Mouse (Mus musculus) Patski (cell line): ENCODE data around the gene Ccdc28b. TPM values are rescaled to one million over a fixed set of nuclear protein-coding genes. Genes with fewer than 3 reads are reported as not detected.

Experiments
- ATAC-seq: fragments of 100-300 bp; one replicate; pipeline ENCODE4 v1.8.0; 2021
- CTCF ChIA-PET: fragments of 350-600 bp; sonication (Branson Sonifier 250); formaldehyde crosslinking; loops from one replicate; lab custom pipeline; 2022; ENCODE audit warnings: inconsistent platforms; lab: Charles Lee
- POLR2A ChIA-PET: fragments of 350-600 bp; sonication (Branson Sonifier 250); formaldehyde crosslinking; loops from one replicate; lab custom pipeline; 2022; ENCODE audit warnings: antibody characterized with exemption, inconsistent platforms; lab: Charles Lee
- DNase-seq: peaks from one replicate; pipeline ENCODE4 v3.0.0-alpha.2; 2011; ENCODE audit warnings: low read depth, low spot score
- H3K27me3 ChIP-seq: fragments of 371-371 bp; one replicate; pipeline ENCODE4 v1.5.1; 2021
- CTCF ChIP-seq: fragments of 100-300 bp; IDR thresholded peaks from one replicate; pipeline ENCODE4 v1.5.1; 2021
- in situ Hi-C: fragments of 300-500 bp; cut with MboI; formaldehyde crosslinking; loops from 3 replicates; pipeline ENCODE4 v1.11.1; 2018; ENCODE audit warnings: low pct_unique_long_range_greater_than_20kb, mixed read lengths
- polyA plus RNA-seq: library from polyadenylated mRNA; unstranded; gene quantifications from one replicate; pipeline ENCODE4 v1.2.3, GENCODE M21; 2021

The Ccdc28b gene
- polyA plus RNA-seq, 1 experiment from 2014 or later = 18.1 TPM

- no peak for TF ChIP-seq CTCF
- in situ Hi-C loops = no loop called here
- ATAC-seq = no peak
- DNase-seq = no peak
- no peaks in the 10 kb centered on the region for H3K27me3 ChIP-seq
- POLR2A ChIA-PET = interaction anchor here (0.6 to 1.4 kb wide), 2 partner anchors 7 to 10 kb away, joined by 3 to 6 read pairs; no protein-coding TSS in a partner anchor
- CTCF ChIA-PET = no interaction called here
These were observed 7.9 kb downstream of the Ccdc28b start for GRCm38 (mm10) chr4:129615801-129616290.

- in situ Hi-C loops = no loop called here
- no peak for DNase-seq
- CTCF ChIA-PET = no interaction called here
- POLR2A ChIA-PET = no interaction called here
- no peaks in the 10 kb centered on the region for H3K27me3 ChIP-seq
- ATAC-seq = no peak
- no peak for TF ChIP-seq CTCF
These were observed 9.7 kb downstream of the Ccdc28b start, which contains the start of gene Dcdc2b for GRCm38 (mm10) chr4:129614093-129614492. TSS of gene Dcdc2b (minus strand) at chr4:129614257.

GRCm38 (mm10) chr4:129610472-129610871 is 13.3 kb downstream of the Ccdc28b start:
- no peaks in the 10 kb centered on the region for H3K27me3 ChIP-seq
- TF ChIP-seq CTCF = no peak
- ATAC-seq (no peak), DNase-seq (no peak)
- CTCF ChIA-PET = no interaction called here
- in situ Hi-C loops = no loop called here
- POLR2A ChIA-PET = interaction anchor here (0.6 to 0.9 kb wide), 2 partner anchors 13 to 57 kb away, joined by 3 to 4 read pairs; no protein-coding TSS in a partner anchor

- POLR2A ChIA-PET = interaction anchor here (0.9 kb wide), 1 partner anchor 13 kb away, joined by 3 read pairs; no protein-coding TSS in a partner anchor
- CTCF ChIA-PET = interaction anchor here (1.8 to 2.6 kb wide), 2 partner anchors 28 to 32 kb away, joined by 5 to 19 read pairs; partner anchors contain the start of gene Fam167b
- DNase-seq (no peak), ATAC-seq (no peak)
- no peaks in the 10 kb centered on the region for H3K27me3 ChIP-seq
- TF ChIP-seq CTCF = no peak
- in situ Hi-C loops = no loop called here
These were observed 13.7 kb downstream of the Ccdc28b start for GRCm38 (mm10) chr4:129610026-129610425.

- ATAC-seq (no peak), DNase-seq (no peak)
- H3K27me3 ChIP-seq = no peaks in the 10 kb centered on the region
- POLR2A ChIA-PET = interaction anchor here (0.7 to 1.0 kb wide), 2 partner anchors 8 to 11 kb away, joined by 3 read pairs; no protein-coding TSS in a partner anchor
- in situ Hi-C loops = no loop called here
- no peak for TF ChIP-seq CTCF
- CTCF ChIA-PET = interaction anchor here (0.9 to 2.6 kb wide), 15 partner anchors 10 to 154 kb away, joined by 3 to 19 read pairs (median 4); partner anchors contain the start of genes Fam167b and Lck
These were observed 14.6 kb downstream of the Ccdc28b start for GRCm38 (mm10) chr4:129609139-129609631.

GRCm38 (mm10) chr4:129608426-129609025 is 15.2 kb downstream of the Ccdc28b start:
- CTCF ChIA-PET = interaction anchor here (0.7 to 2.6 kb wide), 18 partner anchors 8 to 153 kb away, joined by 3 to 19 read pairs (median 4); partner anchors contain the start of genes Fam167b, Hdac1 and Lck
- in situ Hi-C loops = no loop called here

GRCm38 (mm10) chr4:129600233-129601158 is 23.3 kb downstream of the Ccdc28b start, which contains the start of the genes Eif3i and Tmem234:
TSS of gene Eif3i (minus strand) at chr4:129600648.
TSS of gene Tmem234 (plus strand) at chr4:129600668.
- DNase-seq (no peak), ATAC-seq (peak; percentile 67)
- no peaks in the 10 kb centered on the region for H3K27me3 ChIP-seq
- no peak for TF ChIP-seq CTCF
- in situ Hi-C loops = no loop called here
- CTCF ChIA-PET = interaction anchor here (0.9 to 1.3 kb wide), 3 partner anchors 8 to 23 kb away, joined by 3 to 5 read pairs (median 3); no protein-coding TSS in a partner anchor
- POLR2A ChIA-PET = interaction anchor here (1.6 kb wide), 1 partner anchor 16 kb away, joined by 6 read pairs; no protein-coding TSS in a partner anchor

More at GRCm38 (mm10) chr4:129608426-129609025, 15.2 kb downstream of the Ccdc28b start:
- no peak for TF ChIP-seq CTCF
- H3K27me3 ChIP-seq = no peaks in the 10 kb centered on the region
- POLR2A ChIA-PET = interaction anchor here (0.7 to 1.0 kb wide), 2 partner anchors 8 to 12 kb away, joined by 3 read pairs; no protein-coding TSS in a partner anchor
- DNase-seq = no peak
- ATAC-seq = peak; percentile 65

GRCm38 (mm10) chr4:129588865-129589264 is 34.9 kb downstream of the Ccdc28b start:
- CTCF ChIA-PET = no interaction called here
- TF ChIP-seq CTCF = no peak
- ATAC-seq (no peak), DNase-seq (no peak)
- no peaks in the 10 kb centered on the region for H3K27me3 ChIP-seq
- POLR2A ChIA-PET = no interaction called here
- in situ Hi-C loops = loop anchor here (5.0 kb wide), 1 partner anchor 47 kb away; the partner anchor contains the start of gene Hdac1

GRCm38 (mm10) chr4:129586943-129587342 is 36.8 kb downstream of the Ccdc28b start:
- no peaks in the 10 kb centered on the region for H3K27me3 ChIP-seq
- ChIA-PET POLR2A (interaction anchor here (0.7 kb wide), 1 partner anchor 217 kb away, joined by 3 read pairs; no protein-coding TSS in a partner anchor), CTCF (interaction anchor here (1.3 kb wide), 1 partner anchor 12 kb away, joined by 6 read pairs; no protein-coding TSS in a partner anchor)
- in situ Hi-C loops = loop anchor here (5.0 kb wide), 1 partner anchor 45 kb away; the partner anchor contains the start of gene Hdac1
- no peak for TF ChIP-seq CTCF
- DNase-seq (no peak), ATAC-seq (no peak)
